Mouse (Mus musculus) lung, postnatal 0 days (tissue): ENCODE measurements around the gene Rsph6a. TPM values are rescaled to one million over a fixed set of nuclear protein-coding genes. Genes with fewer than 3 reads are reported as not detected.

Experiments used
- ATAC-seq: fragments of 200-750 bp; cut with Nextera tagmentation; 2 replicates; pipeline ENCODE4 v1.8.0; 2017; ENCODE audit warnings: moderate library complexity
- DNase-seq: peaks from one replicate; pipeline ENCODE4 v3.0.0-alpha.2; 2016; ENCODE audit warnings: low spot score
- H3K27ac ChIP-seq: fragments of 300-500 bp; sonication (generic); 2 replicates; pipeline ENCODE4 v1.5.1; 2014; ENCODE audit warnings: antibody characterized with exemption, mild to moderate bottlenecking, low read length, mixed read lengths
- H3K27me3 ChIP-seq: fragments of 300-500 bp; sonication (generic); replicated peaks from 2 replicates; pipeline ENCODE4 v1.6.1; 2014; ENCODE audit warnings: low read length, mixed read lengths; ENCODE audit not compliant: insufficient read depth
- H3K36me3 ChIP-seq: fragments of 300-500 bp; sonication (generic); 2 replicates; pipeline ENCODE4 v1.6.1; 2014; ENCODE audit warnings: low read length, mixed read lengths; ENCODE audit not compliant: insufficient read depth
- H3K4me1 ChIP-seq: fragments of 300-500 bp; sonication (generic); 2 replicates; pipeline ENCODE4 v1.6.1; 2014; ENCODE audit warnings: antibody characterized with exemption, low read depth, low read length, mixed read lengths; ENCODE audit not compliant: insufficient read depth
- H3K4me2 ChIP-seq: fragments of 300-500 bp; sonication (generic); replicated peaks from 2 replicates; pipeline ENCODE4 v1.6.1; 2014; ENCODE audit warnings: low read depth, mild to moderate bottlenecking, low read length, moderate library complexity, mixed read lengths
- H3K4me3 ChIP-seq: fragments of 300-500 bp; sonication (generic); 2 replicates; pipeline ENCODE4 v1.5.1; 2014; ENCODE audit warnings: low read depth, low read length
- H3K9ac ChIP-seq: fragments of 300-500 bp; sonication (generic); replicated peaks from 2 replicates; pipeline ENCODE4 v1.6.1; 2014; ENCODE audit warnings: low read depth, mild to moderate bottlenecking
- H3K9me3 ChIP-seq: fragments of 300-500 bp; sonication (generic); 2 replicates; pipeline ENCODE4 v1.6.1; 2016; ENCODE audit warnings: low read length, mixed read lengths
- CTCF ChIP-seq: IDR thresholded peaks from 2 replicates; pipeline ENCODE4 v1.5.1; 2016; ENCODE audit warnings: antibody characterized with exemption, mild to moderate bottlenecking
- EP300 ChIP-seq: IDR thresholded peaks from 2 replicates; pipeline ENCODE4 v1.6.1; 2016; ENCODE audit warnings: antibody characterized with exemption, mild to moderate bottlenecking, control low read depth
- WGBS: fragments of 180-500 bp; shearing (Covaris S2); extraction: QIAGEN DNeasy Blood & Tissue Kit; methylation state at CpG from one replicate; pipeline ENCODE4 v1.1.7; 2014; 5-methylcytosine and 5-hydroxymethylcytosine counted together
- polyA plus RNA-seq: library from polyadenylated mRNA; unstranded; fragments of >200 nt; fragmentation: Nextera tagmentation; extraction: Ambion mirVana; gene quantifications from 2 replicates; pipeline ENCODE4 v1.2.1, GENCODE M21; 2015

The Rsph6a gene
- polyA plus RNA-seq, 1 experiment from 2014 or later: not detected

DNA sequence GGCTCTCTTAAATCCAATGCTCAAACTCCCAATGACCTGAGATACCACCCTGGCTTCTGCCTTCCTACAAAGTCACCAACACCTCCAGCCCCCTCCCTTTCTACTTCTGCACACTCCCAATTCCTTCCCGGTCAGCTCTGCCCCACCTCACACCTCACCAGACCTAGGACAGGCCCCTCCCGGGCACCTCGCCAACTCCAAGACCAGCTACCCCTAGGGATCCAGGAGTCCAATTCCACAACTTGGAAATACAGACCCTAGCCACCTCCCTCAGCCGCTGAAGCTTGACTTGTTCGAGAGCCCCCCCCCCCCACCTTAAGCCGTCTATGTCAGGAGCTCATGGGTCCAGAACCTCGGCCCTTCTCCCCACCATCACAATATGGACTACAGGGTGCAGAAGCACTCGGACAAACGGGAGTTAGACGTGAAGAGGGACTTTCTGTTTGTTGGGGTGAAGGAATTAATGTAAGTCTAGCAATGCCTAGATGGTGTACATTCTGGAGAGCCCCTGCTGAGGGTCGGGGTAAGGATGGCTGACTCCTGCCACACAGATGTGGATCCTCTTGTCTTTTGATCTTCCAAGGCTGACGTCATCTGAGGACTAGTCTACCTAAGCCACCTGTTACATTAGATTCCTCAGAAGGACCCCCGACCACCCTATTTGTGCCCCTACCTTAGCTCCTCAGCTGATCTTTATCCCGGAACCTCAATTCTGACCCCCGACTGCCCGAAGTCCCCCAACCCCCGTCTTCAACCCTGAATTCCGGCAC, 32.1 kb upstream of the Rsph6a start:
- TF ChIP-seq CTCF (no peak), EP300 (no peak)
- H3K27me3 ChIP-seq: peaks cover 15% of the 10 kb centered on the region
- H3K4me1 ChIP-seq: no peaks in the 10 kb centered on the region; the same call in 1 of the 2 replicates
- no peak overlapping the region for H3K4me3 ChIP-seq
- ATAC-seq: no peak
- H3K4me2 ChIP-seq: no peak overlapping the region
- H3K9ac ChIP-seq: no peak overlapping the region
- no peak overlapping the region for H3K27ac ChIP-seq
- no peak for DNase-seq
- 40% methylated on average over 18 of the region's 18 CpGs for WGBS
- no peaks in the 10 kb centered on the region for H3K9me3 ChIP-seq
- H3K36me3 ChIP-seq: no peaks in the 10 kb centered on the region

DNA sequence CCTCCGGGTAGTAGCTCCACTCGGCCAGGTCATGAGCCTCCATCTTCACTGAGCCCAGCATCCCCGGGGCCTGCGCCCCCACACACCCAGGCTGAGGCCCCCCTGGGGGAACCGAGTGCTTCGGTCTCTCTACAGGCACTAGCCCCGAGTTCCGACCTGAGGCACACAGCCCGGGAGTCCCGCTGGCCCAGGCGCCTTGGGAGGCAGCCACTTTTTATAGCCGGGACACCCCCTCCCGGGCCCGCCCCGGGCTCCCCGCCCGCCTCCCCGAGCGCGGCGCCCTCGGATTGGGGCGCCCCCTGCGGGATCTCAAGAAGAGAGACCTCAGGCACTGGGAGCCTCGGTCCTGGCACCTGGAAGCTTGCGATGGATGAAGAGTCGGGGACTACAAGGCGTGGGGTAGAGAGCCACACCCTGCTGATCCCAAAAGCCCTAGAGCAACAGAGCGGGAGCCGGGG, 31.1 kb upstream of the Rsph6a start, which contains the start of gene Foxa3:
Foxa3 (minus strand) TSS at position 182 of the 458 bp plus-strand sequence.
- Histone ChIP-seq H3K27ac (peak within 1 kb of the TSS; percentile 57; the same call in 1 of the 2 replicates), H3K9ac (peak within 1 kb of the TSS; percentile 62), H3K9me3 (no peaks in the 10 kb centered on the region), H3K36me3 (no peaks in the 10 kb centered on the region), H3K4me1 (no peaks in the 10 kb centered on the region; the same call in 1 of the 2 replicates), H3K4me2 (peak within 1 kb of the TSS; percentile 85), H3K4me3 (peak within 1 kb of the TSS; percentile 88), H3K27me3 (peaks cover 15% of the 10 kb centered on the region)
- 3% methylated on average over 30 of the region's 30 CpGs for WGBS
- ATAC-seq: peak; percentile 46
- DNase-seq: peak; percentile 61
- TF ChIP-seq EP300 (no peak), CTCF (peak; percentile 51)

DNA sequence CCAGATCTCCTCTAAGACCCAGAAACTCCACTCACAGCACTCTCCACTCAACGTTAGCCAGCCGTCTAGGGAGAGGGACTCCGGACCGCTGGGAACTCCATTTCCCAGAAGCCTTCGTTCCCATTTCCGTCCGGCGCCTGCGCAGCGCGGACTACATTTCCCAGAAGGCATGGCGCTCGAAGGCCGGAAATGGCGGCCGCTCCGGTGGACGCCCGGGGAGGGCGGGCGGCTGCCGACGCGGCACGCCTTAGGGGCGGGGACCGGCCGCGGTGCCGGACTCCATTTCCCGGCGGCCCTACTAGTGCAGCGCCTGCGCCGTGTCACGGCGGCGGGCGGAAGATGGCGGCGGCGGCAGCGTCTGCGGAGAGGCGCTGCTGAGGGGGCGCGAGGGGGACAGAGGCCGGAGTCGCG, 30.4 kb upstream of the Rsph6a start, which contains the start of gene Sympk:
Sympk (plus strand) TSS at position 282 of the 411 bp plus-strand sequence.
- WGBS: 0% methylated on average over 43 of the region's 50 CpGs
- Histone ChIP-seq H3K36me3 (0 out of 2 replicates have a peak, but pooled peaks cover 5% of the 10 kb centered on the region), H3K4me2 (peak within 1 kb of the TSS; percentile 85), H3K4me3 (peak within 1 kb of the TSS; percentile 88), H3K9me3 (no peaks in the 10 kb centered on the region), H3K4me1 (no peaks in the 10 kb centered on the region; the same call in 1 of the 2 replicates), H3K27ac (peak within 1 kb of the TSS; percentile 57; the same call in 1 of the 2 replicates), H3K9ac (peak within 1 kb of the TSS; percentile 62), H3K27me3 (peaks cover 15% of the 10 kb centered on the region)
- DNase-seq (peak; percentile 98), ATAC-seq (peak; percentile 97)
- TF ChIP-seq CTCF: no peak
- TF ChIP-seq EP300: no peak

DNA sequence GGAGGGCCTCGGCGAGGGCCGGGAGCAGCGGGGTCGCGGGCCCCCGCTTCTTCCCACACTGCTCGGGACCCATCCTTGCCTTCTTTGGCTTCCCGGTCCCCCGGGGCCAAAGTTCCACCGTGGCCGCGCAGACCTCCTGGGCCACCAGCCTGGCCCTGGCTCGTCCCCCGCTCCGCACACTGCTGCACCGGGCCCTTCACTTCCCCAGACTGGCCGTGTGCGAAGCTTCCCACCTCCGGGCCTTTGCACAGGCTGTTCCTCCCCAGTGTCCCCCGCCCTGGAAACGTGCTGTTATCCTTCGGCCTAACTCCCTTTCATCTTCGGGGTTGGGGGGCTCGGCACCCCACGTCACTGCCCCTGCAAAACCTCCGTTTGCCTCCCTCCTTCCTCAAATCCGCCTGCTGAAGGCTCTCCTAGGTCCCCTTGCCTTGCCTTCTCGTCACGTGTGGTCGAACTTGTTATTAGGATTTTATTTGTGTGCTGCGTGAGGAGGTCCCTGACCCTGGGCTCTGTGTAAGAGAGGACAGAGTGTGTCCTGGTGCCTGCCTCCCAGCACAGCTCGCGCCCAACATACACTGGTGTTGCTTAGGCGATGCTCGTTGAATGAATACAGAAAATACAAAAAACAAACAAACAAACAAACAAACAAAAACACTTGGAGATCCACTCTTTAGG, 29.8 kb upstream of the Rsph6a start:
- ATAC-seq (peak; percentile 14), DNase-seq (peak; percentile 42)
- Histone ChIP-seq H3K4me1 (no peaks in the 10 kb centered on the region; the same call in 1 of the 2 replicates), H3K9ac (peak overlapping the region; percentile 62), H3K27ac (peak overlapping the region; percentile 57; the same call in 1 of the 2 replicates), H3K4me2 (peak overlapping the region; percentile 85), H3K4me3 (peak overlapping the region; percentile 88), H3K27me3 (peaks cover 15% of the 10 kb centered on the region), H3K9me3 (no peaks in the 10 kb centered on the region), H3K36me3 (peaks cover 9% of the 10 kb centered on the region; the same call in 1 of the 2 replicates)
- WGBS: 1% methylated on average over 28 of the region's 36 CpGs
- no peak for TF ChIP-seq EP300
- TF ChIP-seq CTCF: no peak

DNA sequence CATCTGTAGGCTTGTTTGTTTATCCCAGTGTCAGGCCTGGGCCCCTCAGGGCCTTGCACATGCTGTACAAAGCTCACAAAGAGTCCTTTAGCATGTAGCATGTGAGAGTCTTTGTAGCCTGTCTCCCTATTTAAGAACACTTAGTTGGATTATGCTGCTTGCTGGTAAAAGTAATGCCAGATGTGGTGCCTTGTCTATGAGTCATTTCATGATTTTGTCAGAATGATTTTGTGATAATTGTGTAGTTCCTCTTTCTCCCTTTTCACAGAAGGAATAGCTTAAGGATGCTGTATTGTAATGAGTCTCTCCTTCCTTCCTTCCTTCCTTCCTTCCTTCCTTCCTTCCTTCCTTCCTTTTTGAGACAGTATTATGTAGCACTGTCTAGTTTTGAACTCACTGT, 26.4 kb upstream of the Rsph6a start:
- Histone ChIP-seq H3K9ac (no peak overlapping the region), H3K4me3 (no peak overlapping the region), H3K27me3 (peaks cover 8% of the 10 kb centered on the region), H3K4me2 (no peak overlapping the region), H3K4me1 (no peaks in the 10 kb centered on the region; the same call in 1 of the 2 replicates), H3K36me3 (peaks cover 29% of the 10 kb centered on the region; the same call in 1 of the 2 replicates), H3K27ac (no peak overlapping the region), H3K9me3 (no peaks in the 10 kb centered on the region)
- TF ChIP-seq CTCF (no peak), EP300 (no peak)
- ATAC-seq (no peak), DNase-seq (no peak)
